Mouse (Mus musculus): ENCODE results near the gene Rin3.

DNA sequence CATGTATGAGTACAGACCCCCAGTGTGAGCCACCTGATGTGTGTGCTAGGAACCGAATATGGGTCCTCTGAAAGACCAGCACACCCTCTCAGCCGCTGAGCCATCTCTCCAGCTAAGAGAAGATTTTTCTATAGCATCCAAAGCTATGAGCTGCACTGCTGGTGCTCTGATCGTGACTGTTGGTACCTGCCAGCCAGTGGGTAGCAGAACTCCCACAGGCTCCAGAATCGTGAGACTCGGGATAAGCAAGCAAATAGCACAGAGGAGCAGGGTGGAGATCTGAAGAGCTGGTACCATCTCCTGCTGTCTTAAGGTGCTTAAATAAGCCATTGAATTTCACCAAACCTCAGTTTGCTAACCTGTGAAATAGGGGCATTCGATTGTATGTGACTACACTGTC lies 34.7 kb upstream of the Rin3 start:
- TF ChIP-seq CTCF (IDR thresholded peaks at IDR 0.05 in 2 of 3, conservative IDR thresholded peaks at IDR 0.05 in 1 of 3; ENCODE audit: control insufficient read depth in 1 of 3, insufficient read depth in 1 of 3, low read depth in 2 of 3, low read length in 3 of 3, poor library complexity in 1 of 3, severe bottlenecking in 1 of 3): no peak
- TF ChIP-seq E2F4 (IDR thresholded peaks at IDR 0.05; ENCODE audit: borderline replicate concordance, low read depth, low read length): no peak
- TF ChIP-seq TAL1 (IDR thresholded peaks at IDR 0.05; ENCODE audit: low read length): no peak
- no peak for TF ChIP-seq POLR2A (IDR thresholded peaks at IDR 0.05; ENCODE audit: control insufficient read depth in 1 of 2, insufficient read depth in 1 of 2, low read depth in 1 of 2, low read length in 2 of 2, poor library complexity in 1 of 2)
- no peak for TF ChIP-seq GATA1 (IDR thresholded peaks at IDR 0.05; ENCODE audit: low read depth, low read length)
- TF ChIP-seq MYC (IDR thresholded peaks at IDR 0.05; ENCODE audit: low read depth, low read length): no peak
- no peak for TF ChIP-seq TCF12 (IDR thresholded peaks at IDR 0.05; ENCODE audit: low read depth, low read length)

Data from MEL (cell line).